Mouse (Mus musculus) forebrain, embryonic 14.5 days (tissue): ENCODE data around the gene Esp36. TPM values are rescaled to one million over a fixed set of nuclear protein-coding genes. Genes with fewer than 3 reads are reported as not detected.
"Not testable (repeated sequence)": the region's sequence is repeated elsewhere in the genome, so short reads cannot be mapped to it uniquely, and the experiment has no call there.

ENCODE experiments used
- ATAC-seq: fragments of 200-750 bp; cut with Nextera tagmentation; 2 replicates; pipeline ENCODE4 v1.8.0; 2017; ENCODE audit warnings: mild to moderate bottlenecking, moderate library complexity
- DNase-seq: peaks from one replicate; pipeline ENCODE4 v3.0.0-alpha.2; 2015; ENCODE audit warnings: low spot score
- H3K27ac ChIP-seq: fragments of 300-500 bp; sonication (generic); 2 replicates; pipeline ENCODE4 v1.5.1; 2014; ENCODE audit warnings: low read depth, mild to moderate bottlenecking, control low read depth, low read length, moderate library complexity
- H3K27me3 ChIP-seq: fragments of 300-500 bp; sonication (generic); replicated peaks from 2 replicates; pipeline ENCODE4 v1.6.1; 2014; ENCODE audit warnings: low read length, control low read depth, mixed read lengths; ENCODE audit not compliant: control insufficient read depth, insufficient read depth
- H3K36me3 ChIP-seq: fragments of 300-500 bp; sonication (generic); 2 replicates; pipeline ENCODE4 v1.6.1; 2014; ENCODE audit warnings: low read length, control low read depth; ENCODE audit not compliant: control insufficient read depth, insufficient read depth
- H3K4me1 ChIP-seq: fragments of 300-500 bp; sonication (generic); 2 replicates; pipeline ENCODE4 v1.6.1; 2014; ENCODE audit warnings: antibody characterized with exemption, low read length, control low read depth; ENCODE audit not compliant: control insufficient read depth, insufficient read depth
- H3K4me2 ChIP-seq: fragments of 300-500 bp; sonication (generic); 2 replicates; pipeline ENCODE4 v1.6.1; 2014; ENCODE audit warnings: mild to moderate bottlenecking, control low read depth, low read length
- H3K4me3 ChIP-seq: fragments of 300-500 bp; sonication (generic); 2 replicates; pipeline ENCODE4 v1.5.1; 2014; ENCODE audit warnings: low read depth, low read length, control low read depth
- H3K9ac ChIP-seq: fragments of 300-500 bp; sonication (generic); 2 replicates; pipeline ENCODE4 v1.6.1; 2014; ENCODE audit warnings: mild to moderate bottlenecking, low read length, control low read depth, moderate library complexity
- H3K9me3 ChIP-seq: fragments of 300-500 bp; sonication (generic); replicated peaks from 2 replicates; pipeline ENCODE4 v1.6.1; 2016; ENCODE audit warnings: low read length, control low read depth, mixed read lengths; ENCODE audit not compliant: control insufficient read depth
- WGBS: fragments of 180-500 bp; shearing (Covaris S2); extraction: QIAGEN DNeasy Blood & Tissue Kit; methylation state at CpG from one replicate; pipeline ENCODE4 v1.1.7; 2014; 5-methylcytosine and 5-hydroxymethylcytosine counted together
- polyA plus RNA-seq: library from polyadenylated mRNA; unstranded; fragments of >200 nt; fragmentation: Nextera tagmentation; extraction: Ambion mirVana; gene quantifications from 2 replicates; pipeline ENCODE4 v1.2.1, GENCODE M21; 2014

Esp36 gene
- polyA plus RNA-seq = not detected in 2 replicates

DNA sequence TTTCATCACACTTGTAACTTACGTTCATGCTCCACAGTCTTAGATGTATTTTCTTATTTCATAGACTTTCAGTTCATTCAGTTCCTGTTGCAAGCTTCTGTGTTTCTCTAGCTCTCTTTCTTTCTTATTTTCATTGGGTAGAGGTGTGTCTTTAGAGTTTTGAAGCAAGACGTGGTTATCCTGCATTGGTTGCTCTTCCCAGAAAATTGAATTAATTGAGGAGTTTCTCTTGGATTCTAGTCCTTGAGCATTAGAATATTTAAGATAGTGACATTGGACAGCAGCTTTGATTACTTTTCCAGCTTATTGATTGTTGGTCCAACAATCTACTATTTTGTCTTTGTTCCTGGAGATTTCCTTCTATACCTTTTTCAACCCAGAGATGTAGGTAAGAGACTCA is at the start of gene Esp36:
Gene Esp36 (minus strand): TSS at position 101 of the 400 bp plus-strand sequence.
- no peak within 1 kb of the TSS for H3K9ac ChIP-seq
- DNase-seq (no peak), ATAC-seq (no peak)
- H3K36me3 ChIP-seq = no peaks in the 10 kb centered on the region
- no peak within 1 kb of the TSS for H3K4me3 ChIP-seq
- 79% methylated on average over 2 of the region's 2 CpGs for WGBS
- H3K4me1 ChIP-seq = no peaks in the 10 kb centered on the region
- H3K27me3 ChIP-seq = no peaks in the 10 kb centered on the region
- no peak within 1 kb of the TSS for H3K27ac ChIP-seq
- no peak within 1 kb of the TSS for H3K4me2 ChIP-seq
- no peaks in the 10 kb centered on the region; the same call in 1 of the 2 replicates for H3K9me3 ChIP-seq

DNA sequence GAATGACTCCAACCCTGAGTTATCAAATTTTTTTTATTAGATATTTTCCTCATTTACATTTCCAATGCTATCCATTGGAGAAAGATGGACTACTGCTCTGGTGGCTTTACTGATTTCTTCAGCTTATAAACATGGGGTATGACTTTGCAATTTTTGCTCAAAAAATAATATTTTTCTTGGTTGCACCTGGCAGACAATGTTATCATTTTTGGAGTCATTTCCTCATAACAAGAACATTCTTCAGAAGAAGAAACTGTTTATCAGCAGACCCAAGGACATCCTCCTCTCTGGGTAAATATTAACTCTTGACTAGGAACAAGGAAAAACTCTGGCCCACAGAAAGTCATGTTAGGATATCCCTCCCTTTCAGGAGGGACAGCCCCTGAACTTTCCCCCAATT is 36.2 kb upstream of the Esp36 start:
- H3K9me3 ChIP-seq, H3K4me1 ChIP-seq, H3K27ac ChIP-seq, H3K4me3 ChIP-seq, DNase-seq, H3K36me3 ChIP-seq, H3K9ac ChIP-seq, H3K27me3 ChIP-seq, H3K4me2 ChIP-seq, ATAC-seq: not testable (repeated sequence)

DNA sequence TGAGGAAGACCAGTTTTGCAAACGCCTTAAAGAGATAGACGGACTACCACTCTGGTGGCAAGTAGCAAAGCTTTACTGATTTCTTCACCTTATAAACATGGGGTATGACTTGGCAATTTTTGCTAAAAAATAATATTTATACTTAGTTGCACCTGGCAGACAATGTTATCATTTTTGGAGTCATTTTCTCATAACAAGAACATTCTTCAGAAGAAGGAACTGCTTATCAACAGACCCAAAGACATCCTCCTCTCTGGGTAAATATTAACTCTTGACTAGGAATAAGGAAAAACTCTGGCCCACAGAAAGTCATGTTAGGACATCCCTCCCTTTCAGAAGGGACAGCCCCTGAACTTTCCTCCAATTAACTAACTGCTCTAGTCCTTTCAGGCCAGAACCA is 30.7 kb upstream of the Esp36 start:
- no peak overlapping the region for H3K9ac ChIP-seq
- no peak overlapping the region for H3K4me2 ChIP-seq
- no peaks in the 10 kb centered on the region for H3K4me1 ChIP-seq
- H3K36me3 ChIP-seq = no peaks in the 10 kb centered on the region
- 95% methylated on average over 2 of the region's 2 CpGs for WGBS
- H3K9me3 ChIP-seq = 0 out of 2 replicates have a peak, but pooled peaks cover 3% of the 10 kb centered on the region
- H3K4me3 ChIP-seq = no peak overlapping the region
- no peak for DNase-seq
- ATAC-seq = no peak
- H3K27me3 ChIP-seq = no peaks in the 10 kb centered on the region
- no peak overlapping the region for H3K27ac ChIP-seq

DNA sequence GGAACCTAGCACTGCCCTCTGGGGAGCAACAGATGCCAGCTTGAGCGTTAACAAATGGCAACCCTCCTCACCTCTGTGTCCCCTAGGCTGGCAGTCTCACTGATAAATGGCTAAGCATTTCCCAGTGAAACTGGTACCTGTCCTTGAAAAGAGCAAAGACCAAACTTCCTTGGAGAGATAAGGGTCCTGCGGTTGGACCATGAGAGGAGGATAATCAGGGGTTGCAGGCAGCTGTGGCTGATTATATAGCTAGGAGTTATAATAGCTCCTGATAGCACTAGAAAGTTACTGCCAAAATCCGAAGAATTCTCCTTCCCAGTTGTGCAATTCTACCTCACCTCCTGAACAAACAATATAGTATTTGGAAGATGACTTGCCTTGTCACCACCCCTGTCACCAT is 13.8 kb downstream of the Esp36 start:
- Histone ChIP-seq H3K9ac (no peak overlapping the region), H3K4me1 (no peaks in the 10 kb centered on the region), H3K36me3 (no peaks in the 10 kb centered on the region), H3K4me2 (no peak overlapping the region), H3K4me3 (no peak overlapping the region), H3K27ac (no peak overlapping the region), H3K27me3 (no peaks in the 10 kb centered on the region), H3K9me3 (0 out of 2 replicates have a peak, but pooled peaks cover 4% of the 10 kb centered on the region)
- no peak for DNase-seq
- WGBS = 89% methylated on average over 3 of the region's 3 CpGs
- ATAC-seq = no peak

DNA sequence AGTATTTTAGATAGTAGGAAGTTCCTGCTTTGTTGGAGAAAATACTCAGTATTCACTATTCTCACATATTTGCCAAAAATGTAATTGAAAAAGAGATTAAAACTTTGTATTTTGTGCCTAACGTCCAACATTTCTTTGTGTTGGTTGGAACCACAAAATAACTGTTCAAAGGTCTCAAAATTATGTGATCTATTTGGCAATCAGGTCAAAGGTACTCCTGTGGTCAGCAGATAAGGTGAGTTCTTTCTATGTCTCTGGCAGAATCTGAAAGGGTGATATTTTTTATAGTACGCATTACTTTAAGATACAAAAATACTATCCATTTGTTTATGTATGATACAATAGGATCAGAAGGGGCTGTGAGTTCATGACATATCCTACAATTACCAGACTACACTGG is 28.2 kb downstream of the Esp36 start:
- peaks cover 4% of the 10 kb centered on the region; the same call in 1 of the 2 replicates for H3K9me3 ChIP-seq
- 63% methylated on average over 2 of the region's 2 CpGs for WGBS
- ATAC-seq (no peak), DNase-seq (no peak)
- no peak overlapping the region for H3K4me3 ChIP-seq
- H3K27me3 ChIP-seq = no peaks in the 10 kb centered on the region
- no peaks in the 10 kb centered on the region for H3K4me1 ChIP-seq
- no peak overlapping the region for H3K4me2 ChIP-seq
- no peaks in the 10 kb centered on the region for H3K36me3 ChIP-seq
- H3K27ac ChIP-seq = no peak overlapping the region
- no peak overlapping the region for H3K9ac ChIP-seq

Other genes starting within 250 kb of the Esp36 start
- not detected in 2 replicates for gene Olfr134, start 248.8 kb downstream of the Esp36 start, polyA plus RNA-seq
- not detected in 2 replicates for gene Olfr135, start 215.8 kb downstream of the Esp36 start, polyA plus RNA-seq
- gene Olfr138, start 159.2 kb downstream of the Esp36 start, polyA plus RNA-seq = not detected in 2 replicates
- gene Olfr137, start 112.6 kb downstream of the Esp36 start, polyA plus RNA-seq = not detected in 2 replicates
- not detected in 2 replicates for gene Olfr136, start 90.4 kb downstream of the Esp36 start, polyA plus RNA-seq
- gene Esp34, start 134.0 kb upstream of the Esp36 start, polyA plus RNA-seq = not detected in 2 replicates
- gene Esp31, start 219.3 kb upstream of the Esp36 start, polyA plus RNA-seq = not detected in 2 replicates